Comparison of ENCODE assay signal across 14 mouse cellular contexts in the genomic region with DNA sequence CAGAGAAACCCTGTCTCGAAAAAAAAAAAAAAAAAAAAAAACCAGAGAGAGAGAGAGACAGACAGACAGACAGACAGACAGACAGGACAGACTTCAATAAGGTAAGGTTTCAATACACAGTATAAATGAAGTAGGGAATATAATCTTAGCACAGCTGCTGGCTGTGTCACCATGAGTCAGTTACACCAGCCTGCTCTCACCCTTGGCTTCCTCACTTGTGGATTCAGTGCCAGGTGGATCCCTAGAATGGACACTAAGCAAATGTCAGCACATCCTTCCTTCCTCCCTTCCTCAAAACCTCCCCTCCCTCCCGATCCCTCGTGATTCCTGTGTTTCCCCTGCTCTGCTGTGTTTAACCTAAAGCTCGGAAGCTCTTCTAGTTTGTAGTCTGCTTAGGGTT. TPM values are rescaled to one million over a fixed set of nuclear protein-coding genes. Genes with fewer than 3 reads are reported as not detected.
"Had no signal": no experiment of that assay in that cellular context is flagged by ENCODE, and none has a peak within 500 bp of the region (broad histone marks: within the 10 kb centered on the region; RNA-seq: fewer than 3 reads in every experiment).

No protein-coding gene starts in this region.

- H3K27me3 ChIP-seq: midbrain, embryonic 12.5 days; neural tube, embryonic 12.5 days had no signal

- H3K4me3 ChIP-seq: midbrain, embryonic 10.5 days; midbrain, embryonic 12.5 days; neural tube, embryonic 12.5 days had no signal

- H3K27ac ChIP-seq: midbrain, embryonic 12.5 days; neural tube, embryonic 12.5 days had no signal

- H3K4me2 ChIP-seq: lung, embryonic 14.5 days; midbrain, embryonic 12.5 days; neural tube, embryonic 12.5 days had no signal

- DNase-seq: lung, adult 18-20 months; lung, embryonic 14.5 days; lung, postnatal 10 days; midbrain, embryonic 14.5 days; right cerebral cortex, postnatal 25 days; right cerebral cortex, postnatal 4 days; thymus, adult 18-20 months; thymus, postnatal 14 days; thymus, postnatal 36 days had no signal

- H3K36me3 ChIP-seq: midbrain, embryonic 10.5 days; midbrain, embryonic 12.5 days; neural tube, embryonic 12.5 days had no signal

RNA-seq across cellular contexts. Expression of gene Ccr7, which starts 17.5 kb away (rescaled TPM):
- total RNA-seq: megakaryocyte-erythroid progenitor cell, adult 5-6 weeks had no signal
- polyA plus RNA-seq: neural tube, embryonic 14.5 days had no signal

RNA-seq across cellular contexts. Expression of gene Tns4, which starts 48.3 kb away (rescaled TPM):
- total RNA-seq: megakaryocyte-erythroid progenitor cell, adult 5-6 weeks had no signal
- polyA plus RNA-seq: neural tube, embryonic 14.5 days had no signal
